Mouse (Mus musculus) hindbrain, embryonic 15.5 days (tissue): Measurements from ENCODE around the gene 4933421I07Rik. TPM values are rescaled to one million over a fixed set of nuclear protein-coding genes. Genes with fewer than 3 reads are reported as not detected.

ENCODE experiments used
- ATAC-seq: fragments of 200-750 bp; cut with Nextera tagmentation; 2 replicates; pipeline ENCODE4 v1.8.0; 2017; ENCODE audit warnings: low read depth, moderate number of reproducible peaks, moderate TSS enrichment; ENCODE audit not compliant: low FRiP score
- H3K27ac ChIP-seq: fragments of 300-500 bp; sonication (generic); replicated peaks from 2 replicates; pipeline ENCODE4 v1.5.1; 2015; ENCODE audit warnings: mild to moderate bottlenecking, inconsistent platforms
- H3K27me3 ChIP-seq: fragments of 300-500 bp; sonication (generic); 2 replicates; pipeline ENCODE4 v1.6.1; 2015; ENCODE audit warnings: control low read depth, inconsistent platforms
- H3K36me3 ChIP-seq: fragments of 300-500 bp; sonication (generic); 2 replicates; pipeline ENCODE4 v1.6.1; 2015; ENCODE audit warnings: control low read depth, inconsistent platforms
- H3K4me1 ChIP-seq: fragments of 300-500 bp; sonication (generic); replicated peaks from 2 replicates; pipeline ENCODE4 v1.6.1; 2015; ENCODE audit warnings: control low read depth, inconsistent platforms
- H3K4me2 ChIP-seq: fragments of 300-500 bp; sonication (generic); 2 replicates; pipeline ENCODE4 v1.6.1; 2015; ENCODE audit warnings: moderate library complexity, mild to moderate bottlenecking, inconsistent platforms
- H3K4me3 ChIP-seq: fragments of 300-500 bp; sonication (generic); 2 replicates; pipeline ENCODE4 v1.5.1; 2015; ENCODE audit warnings: mild to moderate bottlenecking, inconsistent platforms
- H3K9ac ChIP-seq: fragments of 300-500 bp; sonication (generic); 2 replicates; pipeline ENCODE4 v1.6.1; 2015; ENCODE audit warnings: inconsistent platforms
- H3K9me3 ChIP-seq: fragments of 300-500 bp; sonication (generic); 2 replicates; pipeline ENCODE4 v1.6.1; 2016; ENCODE audit warnings: control low read depth, inconsistent platforms
- WGBS: fragments of 180-500 bp; shearing (Covaris S2); methylation state at CpG from one replicate; pipeline ENCODE4 v1.1.7; 2015; 5-methylcytosine and 5-hydroxymethylcytosine counted together
- polyA plus RNA-seq: library from polyadenylated mRNA; unstranded; fragments of >200 nt; fragmentation: Nextera tagmentation; extraction: Ambion mirVana; gene quantifications from 2 replicates; pipeline ENCODE4 v1.2.1, GENCODE M21; 2015

4933421I07Rik gene
- polyA plus RNA-seq = not detected in 2 replicates

- H3K27ac ChIP-seq = no peak within 1 kb of the TSS
- H3K4me1 ChIP-seq = no peaks in the 10 kb centered on the region
- no peaks in the 10 kb centered on the region for H3K36me3 ChIP-seq
- WGBS = 80% methylated on average over 5 of the region's 5 CpGs
- no peak within 1 kb of the TSS for H3K4me2 ChIP-seq
- H3K4me3 ChIP-seq = no peak within 1 kb of the TSS
- no peak for ATAC-seq
- H3K9ac ChIP-seq = no peak within 1 kb of the TSS
- no peaks in the 10 kb centered on the region; the same call in 1 of the 2 replicates for H3K9me3 ChIP-seq
- no peaks in the 10 kb centered on the region for H3K27me3 ChIP-seq
Measured at GRCm38 (mm10) chr7:42447850-42448249, at the start of gene 4933421I07Rik. 4933421I07Rik (minus strand) TSS chr7:42448120.

- peaks cover 36% of the 10 kb centered on the region for H3K36me3 ChIP-seq
Measured at GRCm38 (mm10) chr7:42497356-42497755, 49.4 kb upstream of the 4933421I07Rik start.

GRCm38 (mm10) chr7:42496202-42496601 is 48.3 kb upstream of the 4933421I07Rik start:
- H3K4me2 ChIP-seq = no peak overlapping the region
- no peak overlapping the region for H3K4me3 ChIP-seq
- H3K9ac ChIP-seq = no peak overlapping the region
- no peak for ATAC-seq
- no peaks in the 10 kb centered on the region for H3K27me3 ChIP-seq
- no peaks in the 10 kb centered on the region for H3K4me1 ChIP-seq
- H3K9me3 ChIP-seq = 0 out of 2 replicates have a peak, but pooled peaks cover 10% of the 10 kb centered on the region
- WGBS = 100% methylated on average over 1 of the region's 1 CpGs
- peaks cover 32% of the 10 kb centered on the region for H3K36me3 ChIP-seq
- no peak overlapping the region for H3K27ac ChIP-seq

More at GRCm38 (mm10) chr7:42497356-42497755, 49.4 kb upstream of the 4933421I07Rik start:
- Histone ChIP-seq H3K4me1 (no peaks in the 10 kb centered on the region), H3K9ac (no peak overlapping the region), H3K27me3 (no peaks in the 10 kb centered on the region), H3K4me3 (no peak overlapping the region), H3K4me2 (no peak overlapping the region), H3K9me3 (0 out of 2 replicates have a peak, but pooled peaks cover 10% of the 10 kb centered on the region), H3K27ac (no peak overlapping the region)
- WGBS = 94% methylated on average over 9 of the region's 9 CpGs
- ATAC-seq = no peak

GRCm38 (mm10) chr7:42490859-42491258 is 42.9 kb upstream of the 4933421I07Rik start:
- WGBS = 90% methylated on average over 5 of the region's 5 CpGs
- H3K4me2 ChIP-seq = no peak overlapping the region
- ATAC-seq = no peak
- H3K4me3 ChIP-seq = no peak overlapping the region
- no peak overlapping the region for H3K27ac ChIP-seq
- H3K4me1 ChIP-seq = no peaks in the 10 kb centered on the region
- peaks cover 31% of the 10 kb centered on the region for H3K36me3 ChIP-seq
- H3K27me3 ChIP-seq = no peaks in the 10 kb centered on the region
- H3K9ac ChIP-seq = no peak overlapping the region
- 0 out of 2 replicates have a peak, but pooled peaks cover 3% of the 10 kb centered on the region for H3K9me3 ChIP-seq

- Histone ChIP-seq H3K27me3 (no peaks in the 10 kb centered on the region), H3K4me1 (no peaks in the 10 kb centered on the region), H3K36me3 (peaks cover 34% of the 10 kb centered on the region), H3K9ac (no peak overlapping the region), H3K27ac (no peak overlapping the region), H3K4me2 (no peak overlapping the region), H3K4me3 (no peak overlapping the region), H3K9me3 (no peaks in the 10 kb centered on the region)
- no peak for ATAC-seq
- 97% methylated on average over 4 of the region's 4 CpGs for WGBS
Measured at GRCm38 (mm10) chr7:42490358-42490757, 42.4 kb upstream of the 4933421I07Rik start.

GRCm38 (mm10) chr7:42454640-42455039 is 6.7 kb upstream of the 4933421I07Rik start:
- no peak for ATAC-seq
- Histone ChIP-seq H3K9me3 (peaks cover 6% of the 10 kb centered on the region; the same call in 1 of the 2 replicates), H3K27ac (no peak overlapping the region), H3K27me3 (no peaks in the 10 kb centered on the region), H3K9ac (no peak overlapping the region), H3K4me3 (no peak overlapping the region), H3K4me1 (no peaks in the 10 kb centered on the region), H3K36me3 (no peaks in the 10 kb centered on the region), H3K4me2 (no peak overlapping the region)
- 67% methylated on average over 4 of the region's 4 CpGs for WGBS

- ATAC-seq = no peak
Measured at GRCm38 (mm10) chr7:42450618-42451017, 2.7 kb upstream of the 4933421I07Rik start.

GRCm38 (mm10) chr7:42447352-42447751 is 568 bp downstream of the 4933421I07Rik start:
- no peak for ATAC-seq
- Histone ChIP-seq H3K36me3 (no peaks in the 10 kb centered on the region), H3K27ac (no peak overlapping the region), H3K4me3 (no peak overlapping the region), H3K9ac (no peak overlapping the region), H3K9me3 (no peaks in the 10 kb centered on the region; the same call in 1 of the 2 replicates), H3K4me2 (no peak overlapping the region), H3K4me1 (no peaks in the 10 kb centered on the region), H3K27me3 (no peaks in the 10 kb centered on the region)
- WGBS = 87% methylated on average over 9 of the region's 9 CpGs

More at GRCm38 (mm10) chr7:42450618-42451017, 2.7 kb upstream of the 4933421I07Rik start:
- Histone ChIP-seq H3K4me2 (no peak overlapping the region), H3K9ac (no peak overlapping the region), H3K9me3 (peaks cover 6% of the 10 kb centered on the region; the same call in 1 of the 2 replicates), H3K27ac (no peak overlapping the region), H3K4me3 (no peak overlapping the region), H3K36me3 (no peaks in the 10 kb centered on the region), H3K27me3 (no peaks in the 10 kb centered on the region), H3K4me1 (no peaks in the 10 kb centered on the region)
- WGBS = 35% methylated on average over 3 of the region's 3 CpGs

Other genes with a start within 250 kb of the 4933421I07Rik start
- not detected in 2 replicates for gene Vmn2r61, start 188.1 kb downstream of the 4933421I07Rik start, polyA plus RNA-seq
- 11.6 and 11.7 TPM in 2 replicates for gene Zfp141, start 57.6 kb upstream of the 4933421I07Rik start, polyA plus RNA-seq
- not detected in 2 replicates for gene Gm21028, start 130.5 kb upstream of the 4933421I07Rik start, polyA plus RNA-seq
- gene Zfp977, start 144.4 kb upstream of the 4933421I07Rik start, polyA plus RNA-seq = 1.3 and 1.4 TPM in 2 replicates
- gene Zfp976, start 194.5 kb upstream of the 4933421I07Rik start, polyA plus RNA-seq = 2.5 and 2.6 TPM in 2 replicates
- 6.4 and 6.7 TPM in 2 replicates for gene Zfp975, start 244.6 kb upstream of the 4933421I07Rik start, polyA plus RNA-seq